Mouse (Mus musculus) myocyte (in vitro differentiated cells): ENCODE measurements around the gene Pcare. TPM values are rescaled to one million over a fixed set of nuclear protein-coding genes. Genes with fewer than 3 reads are reported as not detected.
A peak's percentile ranks its signal among the peaks of the same experiment; 100 is the strongest.

Experiments
- H3K27me3 ChIP-seq: one replicate; pipeline ENCODE4 v1.6.1; 2011; ENCODE audit not compliant: control insufficient read depth, insufficient read depth, insufficient read length
- H3K36me3 ChIP-seq: one replicate; pipeline ENCODE4 v1.6.1; 2011; ENCODE audit not compliant: control insufficient read depth, insufficient read depth
- H3K4me2 ChIP-seq: one replicate; pipeline ENCODE4 v1.6.1; 2011; ENCODE audit warnings: low read depth, control low read depth
- H3K4me3 ChIP-seq: one replicate; pipeline ENCODE4 v1.5.1; 2011; ENCODE audit warnings: mild to moderate bottlenecking, control low read depth, moderate library complexity
- H3K79me2 ChIP-seq: one replicate; pipeline ENCODE4 v1.6.1; 2011; ENCODE audit not compliant: control insufficient read depth, insufficient read depth
- H3ac ChIP-seq: one replicate; pipeline ENCODE4 v1.6.1; 2011; ENCODE audit not compliant: control insufficient read depth, insufficient read length
- CEBPB ChIP-seq: IDR thresholded peaks from 2 replicates; pipeline ENCODE4 v1.6.1; 2011; ENCODE audit warnings: mild to moderate bottlenecking, moderate library complexity; ENCODE audit not compliant: poor library complexity, insufficient read depth, severe bottlenecking
- E2F4 ChIP-seq: IDR thresholded peaks from one replicate; pipeline ENCODE4 v1.6.1; 2011; ENCODE audit warnings: mild to moderate bottlenecking, control low read depth, moderate library complexity; ENCODE audit not compliant: insufficient read depth
- MAX ChIP-seq: IDR thresholded peaks from one replicate; pipeline ENCODE4 v1.6.1; 2011; ENCODE audit warnings: low read depth, mild to moderate bottlenecking, control low read depth
- MYOD1 ChIP-seq, 3 experiments: IDR thresholded peaks; one replicate each; pipeline ENCODE4 v1.6.1; 2011; ENCODE audit warnings: control low read depth in 2 of 3, low read depth in 2 of 3, mild to moderate bottlenecking in 2 of 3, moderate library complexity in 1 of 3; ENCODE audit not compliant: insufficient read length in 2 of 3, control insufficient read depth in 1 of 3
- MYOG ChIP-seq, 3 experiments: IDR thresholded peaks; one replicate each; pipeline ENCODE4 v1.6.1; 2011; ENCODE audit warnings: control low read depth in 2 of 3, low read depth in 2 of 3, mild to moderate bottlenecking in 2 of 3; ENCODE audit not compliant: insufficient read length in 2 of 3, control insufficient read depth in 1 of 3, insufficient read depth in 1 of 3
- POLR2A ChIP-seq: IDR thresholded peaks from one replicate; pipeline ENCODE4 v1.6.1; 2011; ENCODE audit warnings: low read depth, mild to moderate bottlenecking, control low read depth, moderate library complexity; ENCODE audit not compliant: insufficient read length
- POLR2AphosphoS2 ChIP-seq: IDR thresholded peaks from one replicate; pipeline ENCODE4 v1.6.1; 2011; ENCODE audit warnings: low read depth, control low read depth; ENCODE audit not compliant: insufficient read length
- REST ChIP-seq: IDR thresholded peaks from one replicate; pipeline ENCODE4 v1.6.1; 2011; ENCODE audit warnings: mild to moderate bottlenecking, control low read depth, moderate library complexity; ENCODE audit not compliant: insufficient read depth, insufficient read length
- SRF ChIP-seq: IDR thresholded peaks from one replicate; pipeline ENCODE4 v1.6.1; 2011; ENCODE audit warnings: low read depth; ENCODE audit not compliant: control insufficient read depth, insufficient read length
- TCF12 ChIP-seq: IDR thresholded peaks from one replicate; pipeline ENCODE4 v1.6.1; 2011; ENCODE audit warnings: mild to moderate bottlenecking, control low read depth; ENCODE audit not compliant: poor library complexity, insufficient read depth, severe bottlenecking
- TCF3 ChIP-seq: IDR thresholded peaks from one replicate; pipeline ENCODE4 v1.6.1; 2011; ENCODE audit warnings: low read depth, control low read depth; ENCODE audit not compliant: insufficient read length
- USF1 ChIP-seq: IDR thresholded peaks from one replicate; pipeline ENCODE4 v1.6.1; 2011; ENCODE audit warnings: low read depth, mild to moderate bottlenecking, control low read depth, moderate library complexity
- polyA plus RNA-seq: library from polyadenylated mRNA; unstranded; fragments of >200 nt; fragmentation: generic; extraction: Trizol; gene quantifications from one replicate; pipeline ENCODE4 v1.2.1, GENCODE M21; 2012; ENCODE audit warnings: missing spikeins

Gene Pcare
- polyA plus RNA-seq, 1 experiment = not detected

GRCm38 (mm10) chr17:71780490-71780889 is 27.8 kb upstream of the Pcare start:
- peak overlapping the region; percentile 57 for H3K4me2 ChIP-seq
- no peaks in the 10 kb centered on the region for H3K36me3 ChIP-seq
- no peak overlapping the region for H3K4me3 ChIP-seq
- no peaks in the 10 kb centered on the region for H3K27me3 ChIP-seq
- H3ac ChIP-seq = no peak overlapping the region
- H3K79me2 ChIP-seq = no peaks in the 10 kb centered on the region
- TF ChIP-seq TCF12 (no peak), SRF (no peak), MYOD1 (IDR thresholded peaks at IDR 0.05; ENCODE audit: control insufficient read depth in 1 of 3, insufficient read length in 2 of 3, low read depth in 2 of 3) (no peak)

- no peak overlapping the region for H3ac ChIP-seq
- no peaks in the 10 kb centered on the region for H3K27me3 ChIP-seq
- no peaks in the 10 kb centered on the region for H3K36me3 ChIP-seq
- no peak overlapping the region for H3K4me3 ChIP-seq
- H3K4me2 ChIP-seq = no peak overlapping the region
- TF ChIP-seq POLR2AphosphoS2 (no peak), MYOD1 (IDR thresholded peaks at IDR 0.05; ENCODE audit: control insufficient read depth in 1 of 3, insufficient read length in 2 of 3, low read depth in 2 of 3) (no peak), SRF (no peak), USF1 (no peak), CEBPB (no peak), TCF12 (no peak), TCF3 (no peak), REST (no peak), MAX (no peak), MYOG (IDR thresholded peaks at IDR 0.05; ENCODE audit: control insufficient read depth in 1 of 3, insufficient read depth in 1 of 3, insufficient read length in 2 of 3, low read depth in 2 of 3) (no peak), POLR2A (no peak), E2F4 (no peak)
- H3K79me2 ChIP-seq = no peaks in the 10 kb centered on the region
Observed at GRCm38 (mm10) chr17:71778696-71779095, 26.0 kb upstream of the Pcare start.

DNA sequence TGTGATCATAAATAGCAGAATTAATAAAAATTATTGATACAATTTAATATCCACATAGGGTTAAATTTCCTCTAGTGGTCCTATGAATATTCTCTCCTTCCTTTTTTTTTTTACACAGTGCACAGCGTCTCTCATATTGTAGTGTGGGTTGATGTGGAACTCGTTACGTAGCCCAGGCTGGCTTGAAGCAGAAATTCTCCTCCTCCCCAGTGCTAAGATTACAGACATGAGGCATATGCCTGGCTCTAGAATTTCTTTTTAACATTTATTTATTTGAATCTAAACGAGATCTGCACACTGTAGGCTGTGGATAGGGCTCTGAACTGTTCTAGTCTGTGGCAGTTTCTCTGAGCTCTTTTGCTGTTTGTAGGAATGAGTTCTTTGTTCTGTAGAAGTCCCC is 22.6 kb upstream of the Pcare start:
- Histone ChIP-seq H3K36me3 (no peaks in the 10 kb centered on the region), H3K79me2 (no peaks in the 10 kb centered on the region), H3K27me3 (no peaks in the 10 kb centered on the region), H3ac (no peak overlapping the region), H3K4me3 (no peak overlapping the region), H3K4me2 (no peak overlapping the region)
- TF ChIP-seq TCF12 (no peak), MYOG (IDR thresholded peaks at IDR 0.05; ENCODE audit: control insufficient read depth in 1 of 3, insufficient read depth in 1 of 3, insufficient read length in 2 of 3, low read depth in 2 of 3) (no peak), TCF3 (no peak), SRF (no peak), MYOD1 (IDR thresholded peaks at IDR 0.05; ENCODE audit: control insufficient read depth in 1 of 3, insufficient read length in 2 of 3, low read depth in 2 of 3) (no peak)

- H3K36me3 ChIP-seq = no peaks in the 10 kb centered on the region
- no peaks in the 10 kb centered on the region for H3K27me3 ChIP-seq
- H3K79me2 ChIP-seq = no peaks in the 10 kb centered on the region
- TF ChIP-seq MYOD1 (IDR thresholded peaks at IDR 0.05; ENCODE audit: control insufficient read depth in 1 of 3, insufficient read length in 2 of 3, low read depth in 2 of 3) = peak in 1 of 3 experiments; percentile 16
- TF ChIP-seq USF1 = no peak
- TF ChIP-seq SRF = no peak
- no peak for TF ChIP-seq TCF3
- TF ChIP-seq CEBPB = no peak
- H3K4me3 ChIP-seq = no peak overlapping the region
- no peak overlapping the region for H3K4me2 ChIP-seq
- H3ac ChIP-seq = no peak overlapping the region
Observed at GRCm38 (mm10) chr17:71774173-71774572, 21.5 kb upstream of the Pcare start.

DNA sequence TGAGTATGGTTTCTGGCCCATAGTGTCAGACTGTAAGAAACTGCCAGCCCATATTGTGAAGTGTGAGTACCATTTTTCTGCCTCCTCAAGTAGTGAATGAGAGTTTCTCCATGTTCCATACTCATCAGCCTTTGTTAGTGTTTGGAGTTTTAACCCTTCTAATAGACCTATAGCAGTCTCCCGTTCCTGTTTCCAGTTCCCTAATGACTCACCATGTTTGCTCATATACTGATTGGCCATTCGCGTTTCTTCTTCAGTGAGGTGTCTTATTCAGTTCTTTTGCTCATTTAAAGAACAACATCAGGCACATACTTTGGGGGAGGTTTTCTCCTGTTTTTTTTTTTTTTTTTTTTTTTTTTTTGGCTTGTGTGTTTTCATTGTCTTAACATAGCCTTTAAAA is 18.0 kb upstream of the Pcare start:
- no peak for TF ChIP-seq MAX
- TF ChIP-seq E2F4 = no peak
- TF ChIP-seq TCF3 = no peak
- TF ChIP-seq USF1 = no peak
- TF ChIP-seq SRF = no peak
- no peak for TF ChIP-seq MYOD1 (IDR thresholded peaks at IDR 0.05; ENCODE audit: control insufficient read depth in 1 of 3, insufficient read length in 2 of 3, low read depth in 2 of 3)
- no peak for TF ChIP-seq POLR2A
- no peak for TF ChIP-seq TCF12
- H3K4me2 ChIP-seq = no peak overlapping the region

More for the DNA sequence above, 18.0 kb upstream of the Pcare start:
- H3K4me3 ChIP-seq = no peak overlapping the region
- no peak overlapping the region for H3ac ChIP-seq
- no peaks in the 10 kb centered on the region for H3K79me2 ChIP-seq
- H3K36me3 ChIP-seq = no peaks in the 10 kb centered on the region
- no peaks in the 10 kb centered on the region for H3K27me3 ChIP-seq
